Mouse (Mus musculus): ENCODE data around the gene Ramac. TPM values are rescaled to one million over a fixed set of nuclear protein-coding genes. Genes with fewer than 3 reads are reported as not detected.
A peak's percentile ranks its signal among the peaks of the same experiment; 100 is the strongest.

Ramac gene
- total RNA-seq (2021) = 10 to 100 TPM; 23.8 to 24.8 TPM
- long read RNA-seq, experiment 1, transcript Ramac-201 (3 exons, 1,452 nt) = major isoform, 34 of 35 reads
- long read RNA-seq, experiment 1, partial matches to known transcripts = 0 of 35 reads
- long read RNA-seq, experiment 1, other reads (novel, unspliced or antisense) = 1 of 35 reads
- long read RNA-seq, experiment 2, transcript Ramac-201 (3 exons, 1,452 nt) = major isoform, 47 of 51 reads
- long read RNA-seq, experiment 2, partial matches to known transcripts = 0 of 51 reads
- long read RNA-seq, experiment 2, other reads (novel, unspliced or antisense) = 4 of 51 reads

DNA sequence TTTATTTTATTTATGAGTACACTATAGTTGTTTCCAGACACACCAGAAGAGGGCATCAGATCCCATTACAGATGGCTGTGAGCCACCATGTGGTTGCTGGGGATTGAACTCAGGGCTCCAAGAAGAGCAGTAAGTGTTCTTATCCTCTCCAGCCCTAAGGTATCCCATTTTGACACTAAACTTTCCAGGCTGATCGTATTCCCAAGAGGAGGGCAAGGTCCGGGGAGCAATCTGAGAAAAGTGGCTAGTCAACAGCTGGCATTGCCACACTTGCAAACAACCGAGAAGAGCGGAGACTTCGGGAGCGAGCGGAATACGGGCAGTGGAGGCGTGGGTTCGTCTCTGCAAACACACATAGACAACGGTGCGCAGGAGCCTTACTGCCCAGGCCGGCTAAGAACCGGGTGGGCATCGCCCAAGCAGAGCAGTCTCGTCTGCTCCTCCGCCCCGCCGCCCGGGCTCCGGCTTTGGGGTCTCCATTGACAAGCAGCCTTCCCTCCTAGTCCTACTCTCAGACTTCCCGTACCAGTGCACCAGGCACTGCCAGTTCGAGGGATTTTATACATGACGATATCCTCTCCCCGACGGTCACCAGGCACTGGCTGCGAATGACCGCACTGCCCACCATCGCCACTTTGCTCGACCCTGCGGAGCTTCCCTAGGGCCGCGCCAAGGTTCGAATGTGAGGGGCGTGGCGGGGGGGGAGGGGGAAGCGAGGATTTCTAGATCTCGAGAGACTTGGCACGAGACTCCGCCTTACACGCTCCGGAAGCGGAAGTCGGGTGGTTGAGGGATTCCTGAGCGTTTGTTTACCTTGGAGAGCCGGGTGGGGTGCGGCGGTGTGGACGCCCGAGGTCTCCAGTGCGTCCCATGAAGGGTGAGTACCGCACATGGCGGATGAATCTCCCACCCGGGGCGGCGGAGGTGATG, at the start of gene Ramac:
Ramac (plus strand) TSS at position 746 of the 930 bp plus-strand sequence.
- TF ChIP-seq CTCF (IDR thresholded peaks at IDR 0.05) = no peak
- Histone ChIP-seq H3K4me3 (peak within 1 kb of the TSS; percentile 87), H3K27ac (peak within 1 kb of the TSS; percentile 89)
- intact Hi-C loops (cut with DNase I) = no loop called here
- peak; percentile 92 for DNase-seq

DNA sequence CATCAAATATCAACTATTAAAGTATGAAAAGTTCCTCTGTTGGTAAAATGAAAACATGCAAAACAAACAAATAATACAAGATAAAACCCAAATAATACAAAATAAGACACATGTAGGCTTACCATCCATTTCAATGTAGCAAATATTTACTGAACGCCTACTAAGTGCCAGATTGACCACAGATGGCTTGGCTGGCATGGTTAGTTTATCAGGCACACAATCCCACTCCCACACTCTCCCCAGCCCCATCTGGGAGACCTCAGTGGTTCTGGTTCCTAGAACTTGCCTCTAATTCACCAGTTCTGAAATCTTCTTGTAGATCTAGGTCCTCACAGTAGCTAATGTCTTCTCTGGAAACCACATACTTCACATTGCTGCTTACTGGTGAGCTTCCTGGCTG, 44.1 kb upstream of the Ramac start:
- intact Hi-C loops (cut with DNase I) = no loop called here
- no peak for TF ChIP-seq CTCF (IDR thresholded peaks at IDR 0.05)
- no peak overlapping the region for H3K4me3 ChIP-seq
- H3K27ac ChIP-seq = no peak overlapping the region
- DNase-seq = no peak

DNA sequence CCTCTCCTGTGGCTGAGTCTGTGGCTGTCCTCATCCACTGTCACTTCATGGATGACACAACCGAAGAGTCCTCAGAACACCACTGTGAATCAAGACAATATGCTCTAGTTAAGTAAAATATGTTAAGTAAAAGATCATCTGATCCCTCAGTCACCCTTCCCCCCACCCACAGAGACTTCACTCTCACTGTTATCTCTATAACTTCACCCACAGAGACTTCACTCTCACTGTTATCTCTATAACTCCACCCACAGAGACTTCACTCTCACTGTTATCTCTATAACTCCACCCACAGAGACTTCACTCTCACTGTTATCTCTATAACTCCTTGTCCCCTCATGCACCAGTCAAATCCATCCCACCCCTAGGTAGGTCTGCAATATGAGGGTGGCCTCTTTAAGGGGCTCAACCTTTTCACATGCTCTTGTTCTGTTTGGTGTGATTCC, 43.5 kb upstream of the Ramac start:
- no peak for TF ChIP-seq CTCF (IDR thresholded peaks at IDR 0.05)
- intact Hi-C loops (cut with DNase I) = no loop called here
- Histone ChIP-seq H3K27ac (no peak overlapping the region), H3K4me3 (no peak overlapping the region)
- DNase-seq = no peak

DNA sequence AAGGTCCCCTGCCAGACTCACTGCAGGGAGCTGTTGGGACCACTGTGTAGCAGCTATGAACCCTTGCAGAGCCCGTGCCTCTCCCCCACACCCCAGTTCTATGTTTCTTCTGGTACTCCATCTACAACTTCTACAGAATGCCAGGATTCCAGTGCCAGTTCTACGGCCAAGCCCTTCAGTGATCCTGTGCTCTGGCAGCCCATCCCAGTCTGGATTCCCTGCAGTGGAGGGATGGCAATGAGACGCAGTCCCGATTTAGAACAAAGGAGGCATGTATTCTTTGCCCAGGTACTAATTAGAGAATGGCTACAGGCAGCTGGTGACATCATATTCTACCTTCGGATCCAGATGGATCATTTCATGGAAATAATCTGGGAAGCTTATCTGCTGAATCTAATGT, 41.5 kb upstream of the Ramac start:
- H3K27ac ChIP-seq = no peak overlapping the region
- intact Hi-C loops (cut with DNase I) = no loop called here
- DNase-seq = no peak

DNA sequence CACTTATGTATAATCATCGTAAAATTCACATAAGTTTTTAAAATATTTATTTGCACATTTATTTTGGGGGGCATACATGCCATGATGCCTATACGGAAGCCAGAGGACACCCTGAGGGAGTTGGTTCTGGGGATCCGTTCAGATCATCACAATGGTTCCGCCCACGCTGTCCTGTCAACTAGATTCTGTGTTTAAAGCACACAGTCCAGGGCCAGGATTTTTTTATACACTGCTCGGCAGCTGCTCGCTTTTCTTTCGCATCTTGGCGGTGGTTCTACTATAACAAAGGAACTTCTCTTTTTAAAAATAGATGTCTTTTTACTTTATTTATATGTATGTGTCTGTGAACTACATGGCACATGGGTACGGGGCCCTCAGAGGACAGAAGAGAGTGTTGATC, 38.9 kb upstream of the Ramac start:
- TF ChIP-seq CTCF (IDR thresholded peaks at IDR 0.05) = no peak
- Histone ChIP-seq H3K27ac (no peak overlapping the region), H3K4me3 (no peak overlapping the region)
- no peak for DNase-seq
- intact Hi-C loops (cut with DNase I) = no loop called here

More for the DNA sequence above, 41.5 kb upstream of the Ramac start:
- TF ChIP-seq CTCF (IDR thresholded peaks at IDR 0.05) = no peak
- no peak overlapping the region for H3K4me3 ChIP-seq

DNA sequence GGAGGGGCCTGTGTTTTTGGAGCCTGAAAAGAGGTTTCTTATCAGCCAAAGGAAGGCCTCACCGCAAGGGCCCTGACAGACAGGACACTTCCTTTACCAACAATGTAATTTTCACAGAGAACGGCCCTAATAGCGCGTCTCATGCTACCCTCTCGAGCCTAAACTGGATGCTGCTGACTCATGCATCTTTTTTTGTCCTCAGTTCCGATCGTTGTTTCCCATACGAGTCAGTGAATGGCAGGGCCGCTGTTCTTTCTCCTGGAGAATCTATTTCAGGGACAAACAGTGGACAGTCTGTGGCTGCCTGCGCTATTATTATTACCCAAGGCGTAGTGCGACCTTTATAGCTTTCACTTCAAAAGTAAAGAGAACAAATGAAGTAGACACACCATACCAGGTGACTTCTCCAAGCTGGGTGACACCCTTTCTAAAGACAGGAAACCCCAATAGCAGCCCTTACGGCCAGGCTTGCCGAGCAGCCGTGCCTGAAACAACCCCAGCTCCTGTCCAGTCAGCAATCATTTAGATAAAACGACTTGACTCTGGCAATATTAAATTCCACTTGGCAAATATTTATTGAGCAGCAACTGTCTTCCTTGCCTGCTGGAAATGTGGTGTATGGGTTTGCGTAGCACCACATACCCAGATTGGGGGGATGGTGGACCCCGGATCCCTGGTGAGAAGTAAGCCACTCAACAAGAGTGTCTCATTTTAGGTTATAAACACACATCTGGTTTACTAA, 36.6 kb upstream of the Ramac start:
- H3K27ac ChIP-seq = peak overlapping the region; percentile 57
- TF ChIP-seq CTCF (IDR thresholded peaks at IDR 0.05) = no peak
- intact Hi-C loops (cut with DNase I) = no loop called here
- H3K4me3 ChIP-seq = no peak overlapping the region
- no peak for DNase-seq

DNA sequence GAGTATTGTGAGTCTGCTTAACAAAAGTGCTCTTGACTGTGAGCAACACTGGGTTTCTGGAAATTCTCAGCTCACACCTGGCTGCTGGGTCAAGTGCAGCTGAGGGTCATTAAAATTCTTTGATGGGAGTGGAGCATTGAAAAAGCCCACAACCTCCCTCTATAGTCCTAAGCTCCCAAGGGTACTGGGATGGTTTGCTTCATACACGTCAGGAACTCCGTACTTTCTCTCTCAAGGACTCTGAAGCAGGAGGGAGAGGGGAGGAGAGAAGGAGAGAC, 36.1 kb upstream of the Ramac start:
- no peak for TF ChIP-seq CTCF (IDR thresholded peaks at IDR 0.05)
- peak overlapping the region; percentile 57 for H3K27ac ChIP-seq
- no peak for DNase-seq
- H3K4me3 ChIP-seq = no peak overlapping the region
- intact Hi-C loops (cut with DNase I) = no loop called here

DNA sequence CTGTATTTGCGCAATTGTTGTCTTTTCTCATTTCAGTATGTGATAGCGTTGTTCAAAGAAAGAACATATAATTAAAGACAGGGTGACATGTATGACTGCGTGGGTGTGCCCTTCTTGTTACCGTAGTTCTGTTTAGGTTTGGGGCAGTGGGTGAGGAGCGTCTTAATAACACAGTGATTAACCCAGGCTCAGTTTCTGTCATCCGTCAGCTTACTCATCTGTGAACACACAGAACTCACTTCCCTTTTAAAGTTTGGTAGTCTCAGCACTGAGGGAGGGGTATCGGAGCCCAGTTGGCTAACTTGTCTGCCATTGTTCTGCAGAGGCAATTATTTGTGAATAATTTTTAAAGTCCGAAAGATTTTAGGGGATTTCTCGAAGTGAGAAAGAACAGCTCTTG, 35.0 kb upstream of the Ramac start:
- TF ChIP-seq CTCF (IDR thresholded peaks at IDR 0.05) = no peak
- DNase-seq = no peak
- intact Hi-C loops (cut with DNase I) = no loop called here
- no peak overlapping the region for H3K27ac ChIP-seq
- H3K4me3 ChIP-seq = no peak overlapping the region

DNA sequence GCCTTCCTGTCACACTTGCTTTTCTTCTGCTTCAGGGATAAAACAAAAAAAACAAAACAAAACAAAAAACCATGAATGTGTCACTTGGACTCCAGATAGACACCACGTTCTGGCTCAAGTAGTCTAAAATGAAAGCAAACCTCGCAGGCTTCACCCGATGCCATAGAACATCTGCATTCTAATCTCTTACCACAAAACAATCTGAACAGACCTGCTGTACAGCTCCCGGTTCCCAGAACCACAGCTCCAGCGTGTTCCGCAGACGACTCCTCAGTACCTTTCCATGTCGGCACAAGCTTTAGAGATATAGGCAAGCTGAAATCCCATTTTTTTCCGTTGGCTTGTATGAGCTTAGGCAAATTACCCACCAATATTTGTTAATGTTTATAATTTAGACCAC, 32.9 kb upstream of the Ramac start:
- Histone ChIP-seq H3K4me3 (no peak overlapping the region), H3K27ac (no peak overlapping the region)
- no peak for TF ChIP-seq CTCF (IDR thresholded peaks at IDR 0.05)
- intact Hi-C loops (cut with DNase I) = no loop called here
- no peak for DNase-seq

DNA sequence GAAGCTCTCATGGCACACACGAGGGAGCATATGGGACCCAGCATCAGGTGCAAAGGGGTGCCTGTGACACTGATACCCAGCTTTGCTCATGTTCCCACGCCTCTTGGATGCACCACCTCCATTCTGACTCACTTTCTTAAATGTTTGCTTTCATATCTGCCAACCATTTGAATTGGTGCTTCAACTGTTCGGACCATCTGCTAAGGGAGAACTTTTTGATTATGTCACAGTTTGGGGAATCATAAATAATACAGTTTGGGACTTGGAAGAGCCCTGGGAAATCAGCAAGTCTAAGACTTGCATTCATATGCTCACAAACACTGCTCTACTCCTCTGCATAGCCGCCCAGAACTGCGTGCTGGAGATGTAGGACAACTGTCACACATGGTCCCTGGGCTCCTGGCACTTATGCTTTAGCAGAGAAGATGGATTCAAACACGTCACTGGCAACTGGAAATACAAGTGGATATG, 31.5 kb upstream of the Ramac start:
- Histone ChIP-seq H3K4me3 (no peak overlapping the region), H3K27ac (no peak overlapping the region)
- DNase-seq = no peak
- TF ChIP-seq CTCF (IDR thresholded peaks at IDR 0.05) = no peak
- intact Hi-C loops (cut with DNase I) = no loop called here

DNA sequence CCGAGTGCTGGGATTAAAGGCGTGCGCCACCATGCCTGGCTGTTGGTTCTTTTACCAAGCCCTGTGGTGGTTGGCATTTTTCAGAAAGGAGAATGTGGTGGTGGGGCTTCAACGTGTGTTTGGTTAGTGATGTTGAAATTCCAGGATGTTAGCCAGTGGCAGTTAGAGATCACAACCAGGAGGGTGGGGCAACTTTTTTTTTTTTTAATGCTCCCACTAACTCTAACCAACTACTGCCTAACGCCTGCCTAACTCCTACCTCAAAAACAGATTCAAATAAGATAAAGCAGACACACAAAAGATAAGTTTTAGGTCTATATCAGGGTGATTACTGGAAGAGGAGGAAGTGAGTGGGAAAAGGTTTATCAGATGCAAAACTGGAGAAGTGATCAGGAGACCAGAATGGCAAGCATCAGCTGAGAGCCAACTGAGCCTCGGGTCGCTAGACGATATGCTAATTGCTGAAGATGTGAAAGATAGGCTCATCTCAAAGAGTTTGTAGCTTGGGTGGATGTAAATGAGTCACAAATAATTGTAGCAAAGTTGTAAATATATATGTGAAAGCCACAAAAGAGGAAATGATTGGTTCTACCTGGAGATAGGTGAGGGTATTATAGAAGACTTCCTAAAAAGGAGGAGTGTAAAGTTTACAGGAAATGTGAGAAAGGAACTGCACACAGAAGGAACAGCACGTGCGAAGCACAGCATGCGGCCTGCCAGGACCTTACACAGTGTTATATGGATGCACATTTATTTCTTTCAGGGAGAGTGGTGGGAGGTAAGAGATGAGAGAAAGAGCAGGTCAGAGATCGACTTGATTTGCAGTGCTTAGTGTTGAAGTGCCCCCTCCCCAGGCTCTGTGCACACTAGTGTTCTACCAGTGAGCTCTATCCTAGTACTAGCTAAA, 30.3 kb upstream of the Ramac start:
- no peak for DNase-seq
- intact Hi-C loops (cut with DNase I) = no loop called here
- no peak overlapping the region for H3K4me3 ChIP-seq
- TF ChIP-seq CTCF (IDR thresholded peaks at IDR 0.05) = no peak
- no peak overlapping the region for H3K27ac ChIP-seq
